Mouse (Mus musculus): ENCODE measurements around the gene Slc35e3. TPM values are rescaled to one million over a fixed set of nuclear protein-coding genes. Genes with fewer than 3 reads are reported as not detected.

Slc35e3 gene
- total RNA-seq, 2 experiments from 2014 or later, result 5.2 to 6.1 TPM

DNA sequence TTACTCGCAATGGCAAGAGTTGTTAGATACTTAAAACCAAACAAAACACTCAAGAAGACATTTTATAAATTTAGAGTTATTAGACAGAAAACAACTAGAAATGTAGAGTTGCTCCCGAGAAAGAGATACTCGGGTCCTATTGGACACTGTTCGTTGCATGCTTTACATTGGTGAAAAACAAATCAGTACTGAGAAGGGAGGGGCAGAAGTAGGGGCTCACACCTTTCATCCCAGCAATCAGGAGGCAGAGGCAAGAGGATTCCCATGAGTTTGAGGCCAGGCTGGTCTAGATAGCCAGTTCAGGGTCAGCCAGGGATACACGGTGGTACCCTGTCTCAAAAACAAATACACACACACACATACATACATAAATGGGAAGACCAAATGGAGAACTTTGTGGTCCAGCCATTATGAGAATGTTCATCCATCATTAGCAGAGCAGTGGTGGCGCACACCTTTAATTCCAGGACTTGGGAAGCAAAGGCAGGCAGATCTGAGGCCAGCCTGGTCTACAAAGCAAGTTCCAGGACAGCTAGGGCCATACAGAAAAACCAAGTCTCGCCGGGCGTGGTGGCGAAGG lies 54.7 kb downstream of the Slc35e3 start:
- intact Hi-C loops (cut with DNase I; ENCODE audit: low total_unique reads), result no loop called here
- DNase-seq, result no peak

DNA sequence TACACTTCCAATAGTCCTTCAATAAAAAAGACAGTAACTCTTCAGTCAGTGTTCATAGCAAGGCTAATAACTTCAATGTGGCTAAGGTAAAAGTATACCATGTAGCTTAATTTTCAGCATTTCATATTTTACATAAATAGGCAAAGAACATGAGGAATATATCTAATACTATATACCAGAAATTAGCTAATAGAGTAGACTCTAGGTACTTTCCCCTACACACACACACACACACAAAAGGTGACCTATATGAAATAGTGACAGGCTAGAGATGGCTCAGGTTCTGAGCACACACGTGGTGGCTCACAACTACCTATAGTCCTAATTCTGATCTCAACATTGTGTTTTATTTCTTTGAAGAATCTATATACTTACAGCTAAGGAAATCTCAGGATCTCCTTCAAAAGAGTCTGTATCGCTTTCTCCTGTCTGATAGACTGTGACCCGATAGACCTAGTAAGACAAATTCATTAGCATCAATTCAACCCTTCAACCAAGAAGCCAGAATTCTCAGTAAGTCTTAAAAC lies 55.3 kb downstream of the Slc35e3 start:
- no peak for DNase-seq
- intact Hi-C loops (cut with DNase I; ENCODE audit: low total_unique reads), result no loop called here

DNA sequence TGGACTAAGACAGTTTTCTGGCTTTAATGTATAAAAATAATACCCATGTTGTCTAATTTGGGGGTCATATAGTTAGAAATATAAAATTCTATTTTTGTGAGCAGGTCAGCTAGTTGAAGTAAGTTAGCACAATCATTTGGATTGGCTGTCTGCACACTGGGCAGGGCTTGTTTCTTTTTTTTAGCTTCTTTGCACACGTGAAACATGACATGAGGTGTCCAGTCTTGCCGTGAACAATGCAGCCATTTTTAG lies 56.1 kb downstream of the Slc35e3 start:
- no peak for DNase-seq
- intact Hi-C loops (cut with DNase I; ENCODE audit: low total_unique reads), result no loop called here

DNA sequence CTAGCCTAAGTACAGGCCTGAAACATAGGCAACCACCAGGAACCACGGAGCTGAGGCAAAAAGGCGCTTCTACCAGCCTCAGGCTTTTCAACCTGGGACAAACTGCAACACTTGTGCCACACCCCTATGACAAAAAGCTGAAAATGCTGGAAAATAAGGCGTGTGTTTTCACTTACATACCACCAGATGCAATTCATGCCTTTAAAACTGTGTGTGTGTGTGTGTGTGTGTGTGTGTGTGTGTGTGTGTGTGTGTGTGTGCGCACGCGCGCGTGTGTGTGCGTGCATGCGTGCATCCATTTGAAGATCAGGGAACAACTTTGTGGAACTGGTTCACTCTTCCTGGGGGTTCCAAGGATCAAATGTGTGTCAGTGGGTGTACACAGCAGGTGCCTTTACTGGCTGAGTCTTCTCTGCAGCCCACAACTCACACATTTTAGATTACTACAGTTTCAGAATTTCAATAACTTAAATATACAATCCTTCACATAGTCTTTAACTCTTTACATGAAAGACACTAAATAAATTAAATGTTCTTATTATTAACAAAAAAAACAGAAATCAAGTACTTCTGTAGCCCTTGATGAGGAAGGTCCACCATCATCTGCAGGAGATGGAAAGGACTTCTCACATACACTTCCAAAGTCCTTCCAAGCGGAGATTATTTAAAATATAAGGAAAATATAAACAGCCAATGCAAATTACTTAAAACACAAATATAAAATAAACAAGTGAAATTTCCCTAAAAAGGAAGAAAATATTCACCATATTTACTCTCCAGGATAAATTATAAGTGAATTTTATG lies 56.7 kb downstream of the Slc35e3 start:
- DNase-seq, result no peak
- intact Hi-C loops (cut with DNase I; ENCODE audit: low total_unique reads), result no loop called here

DNA sequence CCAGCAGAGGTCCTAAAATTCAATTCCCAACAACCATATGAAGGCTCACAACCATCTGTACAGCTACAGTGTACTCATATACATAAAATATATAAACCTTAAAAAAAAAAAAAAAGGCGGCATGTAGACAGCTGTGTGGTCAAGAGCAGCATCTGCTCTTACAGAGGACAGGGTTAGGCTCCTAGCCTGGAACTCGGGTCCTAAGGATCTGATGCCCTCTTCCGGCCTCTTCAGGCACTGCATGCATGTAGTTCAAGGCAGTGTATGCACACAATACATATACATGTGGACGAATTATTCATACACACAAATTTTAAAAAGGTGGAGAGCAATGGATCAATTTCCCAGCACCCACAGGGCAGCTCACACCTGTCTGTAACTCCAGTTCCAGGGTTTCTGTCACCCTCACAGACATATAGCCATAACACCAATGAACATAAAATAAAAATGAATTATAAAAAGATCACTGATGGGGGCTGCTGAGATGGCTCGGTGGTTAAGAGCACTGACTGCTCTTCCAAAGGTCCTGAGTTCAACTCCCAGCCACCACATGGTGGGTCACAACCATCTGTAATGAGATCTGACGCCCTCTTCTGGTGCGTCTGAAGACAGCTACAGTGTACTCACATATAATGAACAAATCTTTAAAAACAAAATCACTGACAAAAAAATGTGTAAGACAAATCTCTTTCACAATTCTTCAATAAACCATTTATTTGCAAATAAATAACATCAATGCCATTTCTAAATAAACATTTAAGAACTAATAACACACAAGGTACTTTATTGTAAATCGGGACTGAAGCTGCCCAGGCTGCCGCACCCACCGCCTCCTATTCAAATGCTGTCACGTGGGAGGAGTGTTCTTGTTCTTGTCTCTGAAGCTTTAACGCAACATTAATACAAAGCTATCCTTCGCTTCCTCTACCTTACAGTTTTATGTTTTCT lies 57.7 kb downstream of the Slc35e3 start:
- no peak for DNase-seq
- intact Hi-C loops (cut with DNase I; ENCODE audit: low total_unique reads), result no loop called here

DNA sequence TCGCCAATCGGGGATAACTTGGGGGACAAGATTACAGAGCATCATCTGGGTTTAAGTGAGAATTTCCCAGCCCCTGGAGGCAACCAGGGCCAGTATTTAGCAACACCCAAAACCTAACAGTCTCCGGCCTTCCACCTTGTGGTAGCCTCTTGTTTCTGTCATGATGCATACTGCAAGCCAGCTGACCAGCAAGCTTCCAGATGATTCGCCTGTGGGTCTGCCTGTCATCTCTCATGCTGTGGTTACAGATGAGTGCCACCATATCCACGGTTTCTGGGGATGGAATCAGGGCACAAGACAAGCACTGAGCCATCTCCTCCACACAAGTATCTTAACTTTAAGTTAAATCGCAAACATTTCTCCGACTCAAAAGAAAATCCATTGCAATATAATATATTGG lies 58.6 kb downstream of the Slc35e3 start:
- intact Hi-C loops (cut with DNase I; ENCODE audit: low total_unique reads), result no loop called here
- no peak for DNase-seq

DNA sequence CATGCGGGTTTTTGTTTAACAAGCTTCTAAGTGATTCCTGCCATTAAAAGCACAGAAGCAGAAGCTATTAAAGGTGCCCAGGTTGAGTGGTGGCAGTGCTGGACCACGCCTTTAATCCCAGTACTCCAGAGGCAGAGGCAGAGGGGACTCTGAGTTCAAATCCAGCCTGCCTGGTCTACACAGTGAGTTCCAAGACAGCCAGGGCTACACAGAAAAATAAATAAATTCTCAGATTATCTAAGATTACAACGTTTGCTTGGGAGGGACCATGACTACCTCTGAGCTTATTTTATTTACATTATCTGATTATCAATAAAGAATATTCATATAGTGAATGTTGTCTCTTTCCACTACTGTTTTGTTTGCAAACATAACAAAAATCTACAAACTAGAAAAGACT lies 59.1 kb downstream of the Slc35e3 start:
- intact Hi-C loops (cut with DNase I; ENCODE audit: low total_unique reads), result no loop called here
- DNase-seq, result no peak

DNA sequence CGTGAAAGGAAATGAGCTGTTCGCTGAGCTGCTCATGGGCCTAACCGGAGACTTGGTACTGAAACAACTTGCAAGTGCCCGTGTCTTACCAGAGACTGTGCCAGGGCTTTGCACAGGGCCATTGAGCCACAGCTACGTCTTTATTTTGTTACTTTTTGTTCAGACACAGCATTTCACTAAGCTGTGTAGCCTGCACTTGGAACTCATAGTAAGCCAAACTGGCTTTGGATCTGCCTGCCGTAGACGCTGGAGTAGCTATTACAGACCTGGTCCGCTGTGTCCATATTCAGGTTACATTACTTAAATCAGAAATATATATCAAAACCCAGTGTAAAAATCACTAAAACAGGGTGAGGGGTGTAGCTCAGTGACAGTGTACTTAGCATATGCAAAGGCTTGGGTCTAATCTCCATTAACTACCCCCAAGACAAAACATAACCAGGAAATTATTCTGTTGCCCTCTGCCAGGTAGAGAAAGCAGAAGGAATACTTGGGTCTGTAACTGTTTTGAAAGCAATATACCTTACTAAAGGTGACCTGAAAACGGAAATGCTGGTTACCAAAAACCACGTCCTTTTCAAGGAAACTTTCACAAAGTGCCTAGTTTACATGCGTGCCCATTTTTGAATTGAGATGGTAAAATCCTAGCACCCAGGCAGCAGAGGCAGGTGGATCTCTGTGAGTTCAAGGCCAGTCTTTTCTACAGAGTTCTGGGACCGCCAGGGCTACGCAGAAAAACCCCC lies 60.1 kb downstream of the Slc35e3 start:
- no peak for DNase-seq
- intact Hi-C loops (cut with DNase I; ENCODE audit: low total_unique reads), result no loop called here

DNA sequence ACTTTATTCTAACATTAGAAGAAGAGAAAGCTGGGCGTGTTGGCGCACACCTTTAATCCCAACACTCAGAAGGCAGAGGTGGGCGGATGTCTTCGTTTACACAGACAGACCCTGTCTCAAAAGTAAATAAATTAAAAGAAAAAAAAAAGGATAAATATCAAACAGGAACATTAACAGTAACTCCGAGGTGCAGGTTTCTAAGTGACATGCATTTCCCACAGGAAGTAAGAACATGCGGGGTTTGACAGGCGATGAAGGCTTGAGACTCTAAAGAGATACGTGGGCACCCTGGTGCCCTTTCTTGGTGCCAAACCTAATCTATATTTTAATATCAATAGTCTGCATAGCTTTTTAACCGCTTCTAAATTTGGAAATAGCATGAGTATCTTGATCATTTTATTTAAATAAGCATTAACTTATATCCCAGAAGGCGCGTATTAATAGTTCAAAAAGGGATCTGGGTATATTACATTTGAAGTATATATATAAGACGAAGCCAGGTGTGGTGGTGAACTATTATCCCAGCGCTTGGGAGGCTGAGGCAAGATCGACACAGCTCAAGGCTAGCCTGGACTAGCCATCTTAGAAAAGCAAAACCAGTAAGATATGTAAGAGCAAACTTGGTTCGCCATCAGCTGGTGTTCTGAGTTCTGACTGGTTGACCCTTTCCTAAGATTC lies 60.9 kb downstream of the Slc35e3 start:
- intact Hi-C loops (cut with DNase I; ENCODE audit: low total_unique reads), result no loop called here
- DNase-seq, result no peak

DNA sequence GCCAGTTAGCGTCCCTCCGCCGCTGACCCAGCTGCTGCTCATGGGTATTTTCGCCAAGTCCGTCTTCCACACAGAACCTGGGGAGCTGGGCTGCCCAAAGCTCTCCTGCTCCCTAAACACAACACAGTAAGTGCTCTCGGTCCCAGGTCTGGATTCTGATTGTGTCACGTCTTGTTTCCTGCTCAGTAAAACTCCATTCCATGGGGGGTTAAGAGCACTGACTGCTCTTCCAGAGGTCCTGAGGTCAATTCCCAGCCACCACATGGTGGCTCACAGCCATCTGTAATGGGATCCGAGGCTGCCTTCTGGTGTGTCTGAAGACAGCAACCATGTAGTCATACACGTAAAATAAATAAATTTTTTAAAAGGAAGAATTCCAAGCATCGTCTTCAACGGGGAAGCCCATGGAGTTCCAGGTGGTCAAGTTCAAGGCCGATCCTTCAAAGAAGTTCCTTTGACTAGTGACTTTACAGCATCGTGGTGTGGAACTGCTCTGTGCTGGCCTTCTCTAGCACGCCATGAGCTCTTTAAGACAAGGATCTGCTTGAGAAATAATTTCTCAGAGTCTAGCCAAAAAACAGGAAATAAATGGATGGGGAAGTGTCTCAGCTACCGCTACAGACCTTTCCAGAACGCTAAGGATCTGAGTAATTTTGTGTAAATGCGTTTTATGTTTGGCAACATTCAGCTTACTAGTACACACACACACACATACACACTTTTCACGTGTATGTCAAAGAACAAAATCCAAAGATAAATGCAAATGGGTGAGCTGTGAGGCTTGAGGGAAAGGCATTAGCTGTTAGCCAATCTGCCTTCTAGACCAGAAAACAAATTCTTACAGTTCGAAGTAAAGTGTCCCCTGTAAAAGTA lies 61.6 kb downstream of the Slc35e3 start:
- intact Hi-C loops (cut with DNase I; ENCODE audit: low total_unique reads), result no loop called here

DNA sequence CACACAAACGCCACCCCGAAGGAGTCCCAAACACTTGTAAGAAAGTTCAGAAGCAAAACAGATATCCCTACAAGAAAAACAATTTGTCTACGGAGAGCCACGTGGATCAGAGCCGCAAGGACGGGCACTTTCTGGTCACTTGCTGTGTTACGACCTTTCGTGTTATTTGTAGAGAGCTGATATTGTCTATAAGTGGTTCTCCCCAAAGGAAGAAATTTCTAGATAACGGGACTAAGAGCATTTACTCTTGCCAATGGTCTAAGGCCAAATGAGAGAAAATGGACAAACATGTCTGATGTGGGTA lies 62.5 kb downstream of the Slc35e3 start:
- intact Hi-C loops (cut with DNase I; ENCODE audit: low total_unique reads), result no loop called here

More for the DNA sequence above, 61.6 kb downstream of the Slc35e3 start:
- DNase-seq, result no peak

More for the DNA sequence above, 62.5 kb downstream of the Slc35e3 start:
- DNase-seq, result no peak

Other genes starting within 250 kb of the Slc35e3 start
- 1 to 10 TPM; 6.2 to 7.4 TPM for gene Cpm, start 116.9 kb downstream of the Slc35e3 start, total RNA-seq (2021)
- gene Mdm2, start 35.6 kb downstream of the Slc35e3 start, total RNA-seq (2021), result 10 to 100 TPM; 29.4 to 29.8 TPM
- 1 to 10 TPM; 7.0 to 7.6 TPM for gene Nup107, start 46.3 kb upstream of the Slc35e3 start, total RNA-seq (2021)
- 10 to 100 TPM; 29.5 to 36.0 TPM for gene Rap1b, start 99.7 kb upstream of the Slc35e3 start, total RNA-seq (2021)

Data from gastrocnemius, postnatal 14 days (tissue).